16 mouse cellular contexts compared by ENCODE assay signal in the genomic region with DNA sequence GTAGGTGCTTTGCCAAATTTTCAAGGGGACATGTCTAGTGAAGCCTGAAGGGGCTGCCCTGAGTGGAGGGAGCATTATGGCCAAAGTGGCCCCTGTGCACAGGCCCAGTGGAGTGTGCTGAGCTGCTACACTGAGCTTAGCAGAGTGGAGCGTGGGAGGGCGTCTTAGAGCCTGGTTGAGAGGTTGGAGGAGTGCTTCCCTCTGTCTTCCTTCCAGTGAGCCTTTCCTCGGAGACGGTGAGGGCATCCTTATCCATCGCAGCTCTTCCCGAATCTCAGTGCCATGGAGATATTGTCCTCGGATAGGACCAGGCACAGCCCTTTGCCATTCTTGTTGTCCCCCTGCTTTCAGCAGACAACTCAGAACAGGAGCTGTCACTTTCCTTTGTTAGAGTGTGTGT.
A peak's percentile ranks its signal among the peaks of the same experiment; 100 is the strongest.
DNase-seq lines count a peak whose midpoint lies in the region; ATAC-seq and TF ChIP-seq lines count a peak whose summit lies in the region.
"Had no signal": no experiment of that assay in that cellular context is flagged by ENCODE, and none has a peak within 500 bp of the region (broad histone marks: within the 10 kb centered on the region; RNA-seq: fewer than 3 reads in every experiment).

No protein-coding gene starts in this region.

- 82% methylated on average over 7 of the region's 7 CpGs for WGBS in neural tube, embryonic 13.5 days
- WGBS in forebrain, embryonic 14.5 days, result 62% methylated on average over 7 of the region's 7 CpGs
- WGBS in hindbrain, postnatal 0 days, result 58% methylated on average over 7 of the region's 7 CpGs
- 52% methylated on average over 7 of the region's 7 CpGs for WGBS in midbrain, postnatal 0 days

- no peak for DNase-seq in neural tube, embryonic 10.5 days (ENCODE audit: extremely low spot score, low spot score)
- no peak for DNase-seq in forebrain, embryonic 14.5 days (ENCODE audit: low spot score)
- no peak for DNase-seq in hindbrain, postnatal 0 days (ENCODE audit: low spot score)
- no peak for DNase-seq in midbrain, postnatal 0 days (ENCODE audit: low spot score)
- no peak for DNase-seq in left cerebral cortex, postnatal 4 days
- no peak for DNase-seq in adrenal gland, postnatal 25 days
- DNase-seq in heart, adult 18-20 months, result no peak
- DNase-seq: cerebellum, adult 8-10 months; gastrocnemius, postnatal 14 days; kidney, postnatal 36 days; right cerebral cortex, adult 18-20 months; thymus, adult 18-20 months had no signal

- H3K9me3 ChIP-seq in neural tube, embryonic 13.5 days, result peaks cover 6% of the 10 kb centered on the region; the same call in 1 of the 2 replicates
- no peaks in the 10 kb centered on the region for H3K9me3 ChIP-seq in forebrain, embryonic 14.5 days (replicated peaks; ENCODE audit: control insufficient read depth, low read length)
- peaks cover 3% of the 10 kb centered on the region; the same call in 1 of the 2 replicates for H3K9me3 ChIP-seq in hindbrain, postnatal 0 days (ENCODE audit: low read length)
- no peaks in the 10 kb centered on the region for H3K9me3 ChIP-seq in midbrain, postnatal 0 days (ENCODE audit: low read length)
- H3K9me3 ChIP-seq: liver, embryonic 12.5 days had no signal

- ATAC-seq in neural tube, embryonic 13.5 days (ENCODE audit: low read depth), result no peak
- no peak for ATAC-seq in forebrain, embryonic 14.5 days
- 0 out of 2 replicates have a peak, but pooled peaks have one; percentile 31 for ATAC-seq in hindbrain, postnatal 0 days
- peak; percentile 20; the same call in 1 of the 2 replicates for ATAC-seq in midbrain, postnatal 0 days (ENCODE audit: low FRiP score)
- ATAC-seq: liver, embryonic 12.5 days had no signal

- intact Hi-C loops in left cerebral cortex, postnatal 4 days (cut with DNase I), result loop anchor here (5.0 kb wide), 1 partner anchor 489 kb away; no protein-coding TSS in a partner anchor

- H3K36me3 ChIP-seq in neural tube, embryonic 13.5 days, result peaks cover 48% of the 10 kb centered on the region
- peaks cover 23% of the 10 kb centered on the region for H3K36me3 ChIP-seq in forebrain, embryonic 14.5 days (ENCODE audit: control insufficient read depth, insufficient read depth, low read length)
- H3K36me3 ChIP-seq in hindbrain, postnatal 0 days (ENCODE audit: insufficient read depth, low read length), result peaks cover 23% of the 10 kb centered on the region; the same call in 1 of the 2 replicates
- peaks cover 30% of the 10 kb centered on the region for H3K36me3 ChIP-seq in midbrain, postnatal 0 days (ENCODE audit: insufficient read depth, low read length)

- H3K4me1 ChIP-seq in neural tube, embryonic 13.5 days (replicated peaks), result peaks cover 34% of the 10 kb centered on the region
- no peaks in the 10 kb centered on the region; the same call in 1 of the 2 replicates for H3K4me1 ChIP-seq in forebrain, embryonic 14.5 days (ENCODE audit: control insufficient read depth, insufficient read depth, low read length)
- H3K4me1 ChIP-seq in hindbrain, postnatal 0 days (ENCODE audit: insufficient read depth, low read length), result peaks cover 10% of the 10 kb centered on the region; the same call in 1 of the 2 replicates
- no peaks in the 10 kb centered on the region; the same call in 1 of the 2 replicates for H3K4me1 ChIP-seq in midbrain, postnatal 0 days (ENCODE audit: insufficient read depth, low read length)

- TF ChIP-seq CTCF in hindbrain, postnatal 0 days (IDR thresholded peaks at IDR 0.05; ENCODE audit: low read depth), result no peak
- no peak for TF ChIP-seq CTCF in midbrain, postnatal 0 days (IDR thresholded peaks at IDR 0.05)

- peak overlapping the region; percentile 81 for H3K27ac ChIP-seq in neural tube, embryonic 13.5 days (replicated peaks)
- H3K27ac ChIP-seq in forebrain, embryonic 14.5 days (ENCODE audit: low read depth, low read length), result 0 out of 2 replicates have a peak overlapping the region, but pooled peaks have one; percentile 0
- peak overlapping the region; percentile 12 for H3K27ac ChIP-seq in hindbrain, postnatal 0 days
- peak overlapping the region; percentile 52; the same call in 1 of the 2 replicates for H3K27ac ChIP-seq in midbrain, postnatal 0 days (ENCODE audit: low read depth, low read length)
- H3K27ac ChIP-seq: liver, embryonic 12.5 days had no signal

- peak overlapping the region; percentile 57; the same call in 1 of the 2 replicates for H3K9ac ChIP-seq in neural tube, embryonic 13.5 days
- no peak overlapping the region for H3K9ac ChIP-seq in forebrain, embryonic 14.5 days (ENCODE audit: low read length)
- H3K9ac ChIP-seq in hindbrain, postnatal 0 days (replicated peaks; ENCODE audit: low read length), result no peak overlapping the region
- 0 out of 2 replicates have a peak overlapping the region, but pooled peaks have one; percentile 29 for H3K9ac ChIP-seq in midbrain, postnatal 0 days (replicated peaks; ENCODE audit: low read length, poor library complexity, severe bottlenecking)
- H3K9ac ChIP-seq: liver, embryonic 12.5 days had no signal

- H3K4me2 ChIP-seq in neural tube, embryonic 13.5 days, result no peak overlapping the region
- H3K4me2 ChIP-seq in forebrain, embryonic 14.5 days (ENCODE audit: low read length), result no peak overlapping the region
- no peak overlapping the region for H3K4me2 ChIP-seq in hindbrain, postnatal 0 days (ENCODE audit: low read depth, low read length)
- H3K4me2 ChIP-seq in midbrain, postnatal 0 days (ENCODE audit: low read depth, low read length, poor library complexity, severe bottlenecking), result no peak overlapping the region
- H3K4me2 ChIP-seq: liver, embryonic 12.5 days had no signal

- no peak overlapping the region for H3K4me3 ChIP-seq in neural tube, embryonic 13.5 days
- H3K4me3 ChIP-seq in forebrain, embryonic 14.5 days (ENCODE audit: low read depth, low read length), result no peak overlapping the region
- H3K4me3 ChIP-seq in hindbrain, postnatal 0 days (ENCODE audit: low read length), result no peak overlapping the region
- H3K4me3 ChIP-seq in midbrain, postnatal 0 days (ENCODE audit: low read depth, low read length), result no peak overlapping the region
- H3K4me3 ChIP-seq: erythroblast, embryonic 14.5 days; liver, embryonic 12.5 days; myocyte had no signal

- H3K27me3 ChIP-seq in neural tube, embryonic 13.5 days, result no peaks in the 10 kb centered on the region
- no peaks in the 10 kb centered on the region for H3K27me3 ChIP-seq in forebrain, embryonic 14.5 days (replicated peaks; ENCODE audit: control insufficient read depth, insufficient read depth, low read length)
- no peaks in the 10 kb centered on the region for H3K27me3 ChIP-seq in hindbrain, postnatal 0 days (ENCODE audit: insufficient read depth, low read length)
- H3K27me3 ChIP-seq in midbrain, postnatal 0 days (ENCODE audit: insufficient read depth, low read length), result no peaks in the 10 kb centered on the region
- H3K27me3 ChIP-seq: liver, embryonic 12.5 days had no signal

Comparison
In these comparisons a context has a peak if more than half of its experiments do, and no peak if none do; other contexts are left out.
1. ATAC-seq: peak in hindbrain, postnatal 0 days (single experiment) and midbrain, postnatal 0 days (single experiment); none in neural tube, embryonic 13.5 days (single experiment) and forebrain, embryonic 14.5 days (single experiment).
2. H3K27ac ChIP-seq: peak in every context shown above with its lines; median percentile 81 in neural tube, embryonic 13.5 days; 52 in midbrain, postnatal 0 days; 12 in hindbrain, postnatal 0 days; 0 in forebrain, embryonic 14.5 days.
3. H3K9ac ChIP-seq: peak in neural tube, embryonic 13.5 days (single experiment) and midbrain, postnatal 0 days (single experiment); none in forebrain, embryonic 14.5 days (single experiment) and hindbrain, postnatal 0 days (single experiment).